Mouse (Mus musculus): Measurements from ENCODE around the gene Osbpl10.

GRCm38 (mm10) chr9:115259866-115260265 is 281.5 kb downstream of the Osbpl10 start:
- no peak for TF ChIP-seq CTCF (IDR thresholded peaks at IDR 0.05; ENCODE audit: low read depth, low read length)
- no peak for TF ChIP-seq EP300 (IDR thresholded peaks at IDR 0.05; ENCODE audit: insufficient read depth, low read depth, low read length)
- no peak for TF ChIP-seq POLR2A (IDR thresholded peaks at IDR 0.05; ENCODE audit: insufficient read depth, low read length)

Data from ES-Bruce4 (cell line).